In the genomic region with DNA sequence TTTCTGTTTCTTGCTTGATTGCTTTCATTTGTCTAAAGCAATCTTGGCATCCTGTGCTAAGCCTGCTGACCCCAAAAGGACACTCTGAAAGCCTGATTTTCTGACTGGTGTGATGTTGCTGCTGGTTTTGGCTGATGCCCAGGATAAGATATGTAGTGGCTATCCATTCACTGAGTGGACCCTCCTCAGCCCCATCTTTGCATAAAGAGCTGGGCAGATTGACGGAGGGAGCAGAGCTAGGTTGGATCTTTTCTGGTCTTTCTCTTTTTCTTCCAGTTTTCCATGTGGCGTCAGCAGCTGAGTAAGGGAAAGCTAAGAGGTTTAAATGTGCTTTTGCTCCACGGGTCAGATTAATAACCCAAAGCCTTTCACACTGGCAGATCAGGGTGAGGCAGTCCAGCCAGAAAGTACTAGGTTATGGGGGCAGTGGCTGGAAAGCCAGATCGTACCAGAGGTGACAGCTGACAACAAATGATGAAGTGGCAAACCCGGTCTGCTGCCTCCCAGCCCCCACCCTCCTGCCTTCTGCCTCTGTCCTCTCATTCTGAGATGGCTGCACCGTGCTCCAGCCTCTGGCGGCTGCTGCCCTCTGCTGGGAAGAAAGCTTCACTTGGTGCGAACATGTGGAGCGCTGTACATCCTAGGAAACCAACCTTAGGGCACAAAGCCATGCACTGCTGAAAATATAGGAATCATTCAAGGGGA, we compare ENCODE assay signal across 8 mouse cellular contexts.
A peak's percentile ranks its signal among the peaks of the same experiment; 100 is the strongest.
DNase-seq lines count a peak whose midpoint lies in the region; ATAC-seq and TF ChIP-seq lines count a peak whose summit lies in the region.

No protein-coding gene starts in this region.

- peak; percentile 24 to 48 for DNase-seq in heart, adult 18-20 months
- DNase-seq in heart, adult 11 months = no peak
- DNase-seq in embryo, embryonic 11.5 days (ENCODE audit: low read depth, low spot score) = peak; percentile 57
- DNase-seq in kidney, postnatal 14 days = peak; percentile 59
- peak; percentile 17 for DNase-seq in liver, adult 2 months (ENCODE audit: extremely low read depth, low read depth, low spot score)
- DNase-seq in urinary bladder, postnatal 4 days (ENCODE audit: low spot score in 2 of 2) = peak; percentile 43 to 62

- H3K79me2 ChIP-seq in liver, adult 2 months (ENCODE audit: control insufficient read depth, insufficient read depth, low read length) = no peaks in the 10 kb centered on the region

- no peak for TF ChIP-seq POLR2A in liver, adult 2 months (IDR thresholded peaks at IDR 0.05; ENCODE audit: extremely low read depth, insufficient read depth, low read length)

- no peak overlapping the region for H3K4me3 ChIP-seq in heart, embryonic 15.5 days
- no peak overlapping the region for H3K4me3 ChIP-seq in liver, adult 2 months (ENCODE audit: insufficient read depth, low read depth, low read length)
- no peak overlapping the region for H3K4me3 ChIP-seq in neural tube, embryonic 13.5 days

- H3K9me3 ChIP-seq in heart, embryonic 15.5 days (replicated peaks) = no peaks in the 10 kb centered on the region
- no peaks in the 10 kb centered on the region for H3K9me3 ChIP-seq in neural tube, embryonic 13.5 days

- peak; percentile 55; the same call in 1 of the 2 replicates for ATAC-seq in heart, embryonic 15.5 days (replicated peaks; ENCODE audit: insufficient number of reproducible peaks, insufficient read depth, low FRiP score, low read depth)
- peak; percentile 94 for ATAC-seq in neural tube, embryonic 13.5 days (ENCODE audit: low read depth)

- no peaks in the 10 kb centered on the region for H3K27me3 ChIP-seq in heart, embryonic 15.5 days
- no peaks in the 10 kb centered on the region for H3K27me3 ChIP-seq in liver, adult 2 months (ENCODE audit: control insufficient read depth, insufficient read depth, low read length)
- H3K27me3 ChIP-seq in neural tube, embryonic 13.5 days = no peaks in the 10 kb centered on the region

- H3K27ac ChIP-seq in heart, embryonic 15.5 days = no peak overlapping the region
- no peak overlapping the region for H3K27ac ChIP-seq in liver, adult 2 months (replicated peaks; ENCODE audit: insufficient read depth, low read depth, low read length)
- H3K27ac ChIP-seq in neural tube, embryonic 13.5 days (replicated peaks) = peak overlapping the region; percentile 59

- peak overlapping the region; percentile 42 for H3K4me2 ChIP-seq in heart, embryonic 15.5 days
- H3K4me2 ChIP-seq in neural tube, embryonic 13.5 days = peak overlapping the region; percentile 44

- TF ChIP-seq CTCF in liver, adult 2 months (IDR thresholded peaks at IDR 0.05; ENCODE audit: low read depth, low read length) = peak; percentile 73

- no peak overlapping the region for H3K9ac ChIP-seq in heart, embryonic 15.5 days
- H3K9ac ChIP-seq in liver, adult 2 months (ENCODE audit: low read depth, low read length) = no peak overlapping the region
- H3K9ac ChIP-seq in neural tube, embryonic 13.5 days = 0 out of 2 replicates have a peak overlapping the region, but pooled peaks have one; percentile 18

- no peaks in the 10 kb centered on the region for H3K36me3 ChIP-seq in heart, embryonic 15.5 days
- H3K36me3 ChIP-seq in liver, adult 2 months (ENCODE audit: control insufficient read depth, insufficient read depth, low read length) = no peaks in the 10 kb centered on the region
- H3K36me3 ChIP-seq in neural tube, embryonic 13.5 days = no peaks in the 10 kb centered on the region

- no peaks in the 10 kb centered on the region for H3K4me1 ChIP-seq in heart, embryonic 15.5 days (replicated peaks)
- peaks cover 1% of the 10 kb centered on the region; the same call in 1 of the 2 replicates for H3K4me1 ChIP-seq in liver, adult 2 months (ENCODE audit: control insufficient read depth, insufficient read depth, low read length)
- H3K4me1 ChIP-seq in neural tube, embryonic 13.5 days (replicated peaks) = peaks cover 20% of the 10 kb centered on the region; the same call in 1 of the 2 replicates

- WGBS in heart, embryonic 15.5 days = 9% methylated on average over 9 of the region's 9 CpGs
- 17% methylated on average over 9 of the region's 9 CpGs for WGBS in liver, adult 2 months
- WGBS in neural tube, embryonic 13.5 days = 13% methylated on average over 9 of the region's 9 CpGs
